Mouse (Mus musculus) left cerebral cortex, adult 18-20 months (tissue): ENCODE measurements at regions not wholly inside any gene's neighbourhood (a gene's known extent, or its start where the extent isn't known, plus 50 kb on each side); places are given as distances from the start of the nearest gene placed in this dataset.
"Not testable (repeated sequence)": the region's sequence is repeated elsewhere in the genome, so short reads cannot be mapped to it uniquely, and the experiment has no call there.

Experiments
- DNase-seq, 2 experiments: peaks; one replicate each; pipeline ENCODE4 v3.0.0; 2021 to 2022; ENCODE audit warnings: low spot score in 2 of 2, mixed read lengths in 1 of 2

DNA sequence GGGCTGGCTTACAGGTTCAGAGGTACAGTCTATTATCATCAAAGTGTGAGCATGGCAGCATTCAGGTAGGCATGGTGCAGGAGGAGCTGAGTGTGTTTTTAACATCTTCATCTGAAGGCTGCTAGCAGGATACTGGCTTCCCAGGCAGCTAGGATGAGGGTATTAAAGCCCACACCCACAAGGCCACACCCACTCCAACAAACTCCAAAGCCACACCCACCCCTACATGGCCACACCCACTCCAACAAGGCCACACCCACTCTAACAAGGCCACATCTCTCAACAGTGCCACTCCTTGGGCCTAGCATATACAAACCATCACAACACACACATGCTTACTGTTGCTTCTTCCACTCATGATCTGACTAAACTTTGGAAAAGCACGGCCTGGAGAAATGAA is 172.5 kb downstream of the Msrb3 start:
- DNase-seq, result no peak

- no peak for DNase-seq
Measured at GRCm38 (mm10) chr10:120721956-120722532, 176.9 kb downstream of the Msrb3 start.

GRCm38 (mm10) chr10:120720981-120721380 is 177.9 kb downstream of the Msrb3 start:
- no peak for DNase-seq

DNA sequence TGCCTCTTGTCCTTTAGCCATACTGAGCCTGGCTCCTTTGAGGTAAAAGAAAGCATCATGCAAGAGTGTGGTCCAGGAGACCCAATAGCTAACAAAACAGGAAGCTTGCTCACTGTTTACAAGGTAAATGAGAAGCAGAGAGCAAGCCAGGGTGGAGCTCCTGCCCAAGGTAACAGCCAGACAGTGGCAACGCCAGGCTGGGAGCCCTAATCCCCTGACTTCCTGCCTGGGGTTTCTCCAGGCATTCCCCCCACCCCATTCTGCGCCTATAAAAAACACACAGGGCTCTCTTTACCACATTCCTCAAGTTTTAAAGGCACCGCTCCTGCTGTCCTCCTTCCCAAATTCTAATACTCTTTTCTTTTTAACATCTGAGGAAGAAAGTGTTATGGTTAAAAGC is 178.8 kb downstream of the Msrb3 start:
- DNase-seq, result no peak

GRCm38 (mm10) chr10:120717159-120717567 is 181.7 kb downstream of the Msrb3 start:
- DNase-seq, result no peak

GRCm38 (mm10) chr10:120716391-120716790 is 182.5 kb downstream of the Msrb3 start:
- no peak for DNase-seq

DNA sequence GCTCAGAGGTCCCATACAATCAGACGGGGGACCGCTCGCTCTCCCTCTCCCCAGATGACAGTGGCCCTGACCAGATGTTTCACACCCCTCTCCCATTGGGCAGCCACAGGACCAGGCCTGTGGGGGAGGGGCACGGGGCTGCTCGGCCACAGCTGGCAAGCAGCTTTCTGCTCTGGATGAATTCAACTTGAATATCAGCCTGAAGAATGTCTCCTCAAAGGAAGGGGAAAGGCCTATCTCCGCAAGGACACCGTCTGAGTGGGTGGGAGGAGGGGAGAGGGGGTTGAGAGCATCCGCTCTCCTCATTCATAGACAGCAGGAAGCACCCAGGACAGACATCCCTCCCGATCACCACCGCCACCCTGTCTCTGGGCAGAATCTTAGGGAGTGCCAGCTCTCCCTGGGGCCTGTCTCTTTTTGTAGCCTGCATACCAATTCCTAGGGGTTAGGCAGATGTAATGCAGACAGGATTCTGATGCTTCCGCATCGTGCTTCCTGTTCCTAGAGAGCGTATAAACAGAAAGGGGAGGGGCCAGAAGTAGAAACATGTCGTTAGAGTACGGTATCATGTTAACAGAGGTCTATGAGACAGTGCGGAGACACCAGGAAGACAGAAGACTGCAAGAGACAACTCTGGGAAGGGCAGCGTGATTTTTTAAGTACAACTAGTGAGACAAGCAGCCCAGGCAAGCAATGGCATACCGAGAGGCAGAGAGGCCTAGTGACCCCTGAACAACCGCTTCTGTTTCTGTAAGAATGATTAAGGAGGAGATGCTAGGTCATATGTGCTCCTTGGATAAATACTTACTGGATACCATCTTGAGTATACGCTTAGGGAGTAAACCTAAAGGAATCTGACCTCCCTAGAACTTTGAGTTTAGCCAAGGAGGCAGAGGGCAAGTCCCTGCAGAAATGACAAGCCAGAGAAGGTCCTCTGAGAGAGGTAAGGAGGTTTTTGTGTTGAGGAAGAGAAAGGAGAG is 190.8 kb downstream of the Msrb3 start:
- DNase-seq, result no peak

DNA sequence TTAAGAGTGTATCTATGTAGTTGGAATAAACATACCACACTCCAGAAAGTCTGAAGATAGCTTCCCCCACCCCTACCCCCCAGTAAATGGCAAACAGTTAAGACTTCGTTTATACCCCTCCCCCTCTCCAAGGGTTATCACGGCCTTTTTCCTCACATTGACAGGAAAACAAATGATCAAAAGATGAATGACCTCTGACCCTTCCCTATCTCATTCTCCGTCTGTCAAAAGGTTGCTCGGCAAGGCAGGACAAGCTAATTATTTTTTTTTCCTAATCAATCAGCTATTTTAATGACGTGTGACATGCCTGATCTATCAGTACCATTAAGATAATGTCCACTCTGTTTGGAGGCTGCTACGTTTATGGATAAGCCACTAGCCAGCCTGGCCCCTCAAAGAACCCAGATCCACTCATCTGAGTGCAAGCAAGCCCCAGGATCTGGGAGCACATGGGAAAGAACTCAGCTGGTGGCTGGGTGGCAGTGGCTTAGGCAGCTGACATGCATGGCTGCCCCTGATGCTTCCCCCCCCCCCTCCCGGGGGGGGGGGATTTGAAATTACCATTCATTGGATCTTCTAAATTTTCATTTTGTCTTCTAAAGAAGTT is 192.1 kb downstream of the Msrb3 start:
- DNase-seq, result no peak

DNA sequence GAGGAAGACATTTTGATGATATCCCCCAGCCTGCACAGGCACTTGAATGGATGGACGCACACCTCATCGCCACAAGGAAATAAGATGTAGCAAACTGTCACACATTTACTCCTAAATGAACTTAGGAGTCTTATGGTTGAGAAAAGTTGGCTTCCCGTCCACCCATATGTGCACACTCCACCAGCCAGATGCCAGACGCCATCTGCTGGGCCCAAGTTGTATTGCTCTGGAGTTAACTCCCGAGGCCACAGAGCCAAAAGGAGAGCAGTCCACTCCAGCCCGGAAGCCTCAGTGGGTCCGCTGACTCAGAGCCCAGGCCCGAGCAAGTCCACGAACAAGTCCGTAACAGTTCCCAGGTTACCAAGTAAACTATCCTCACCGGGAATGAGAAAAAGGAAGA is 197.1 kb downstream of the Msrb3 start:
- DNase-seq, result peak; percentile 80 to 84

DNA sequence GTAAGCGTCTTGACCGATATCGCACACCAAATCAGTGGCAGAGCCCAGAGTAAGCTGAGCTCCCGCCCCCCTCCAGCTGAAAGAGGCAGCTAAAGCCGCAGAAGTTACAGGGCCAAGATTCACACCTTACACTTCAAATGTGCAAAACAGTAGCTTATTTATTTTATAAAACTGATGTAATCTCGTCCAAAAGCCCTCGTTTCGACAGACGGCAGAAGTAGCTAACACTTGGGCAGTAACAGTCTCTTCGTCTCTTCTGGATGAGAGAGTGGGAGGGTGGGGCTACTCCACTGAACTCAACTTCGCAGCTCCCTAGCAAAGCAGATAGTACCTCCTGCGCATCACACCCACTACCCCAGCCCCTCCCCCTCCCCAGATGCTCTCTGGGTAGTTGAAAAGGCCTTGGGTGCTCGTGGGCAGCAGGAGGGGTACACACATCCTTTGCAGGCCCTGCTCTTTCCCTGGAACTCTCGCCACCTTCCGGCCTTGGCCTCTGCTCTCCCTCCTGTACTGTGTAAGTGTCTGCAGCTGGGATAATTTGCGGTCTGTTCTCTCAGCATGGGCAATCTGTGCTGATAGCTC is 201.5 kb downstream of the Msrb3 start:
- DNase-seq, result no peak

- no peak for DNase-seq
Measured at GRCm38 (mm10) chr10:120696481-120696880, 202.4 kb downstream of the Msrb3 start.

GRCm38 (mm10) chr10:120694472-120694871 is 204.4 kb downstream of the Msrb3 start:
- DNase-seq, result no peak

GRCm38 (mm10) chr10:120691451-120691850 is 207.4 kb downstream of the Msrb3 start:
- no peak for DNase-seq

GRCm38 (mm10) chr10:120686123-120686522 is 209.9 kb upstream of the Hmga2 start:
- DNase-seq, result peak in 1 of 2 experiments; percentile 5

DNA sequence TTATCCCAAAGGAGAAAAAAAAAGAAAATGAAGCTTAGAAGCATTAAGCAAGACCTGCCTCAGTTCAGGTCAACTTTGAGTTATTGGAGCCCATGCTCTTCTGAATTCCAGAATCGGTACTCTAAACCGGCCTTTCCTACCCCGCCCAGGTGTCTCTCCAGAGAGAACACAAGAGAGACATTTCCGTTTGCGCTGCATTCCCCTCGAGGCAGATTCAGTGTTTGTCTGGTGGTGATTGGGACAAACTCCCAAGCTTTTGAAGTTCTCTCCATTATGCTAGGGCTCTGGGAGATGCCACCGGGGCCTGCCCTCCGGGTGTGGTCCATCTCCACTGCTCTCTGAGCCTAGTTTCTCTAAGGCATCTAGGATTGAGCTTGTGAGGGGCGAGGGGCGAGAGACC is 205.8 kb upstream of the Hmga2 start:
- DNase-seq, result no peak

GRCm38 (mm10) chr10:120679982-120680381 is 203.7 kb upstream of the Hmga2 start:
- DNase-seq, result no peak

- DNase-seq, result no peak
Measured at GRCm38 (mm10) chr10:120678277-120678676, 202.0 kb upstream of the Hmga2 start.

- no peak for DNase-seq
Measured at GRCm38 (mm10) chr10:120675369-120675768, 199.1 kb upstream of the Hmga2 start.

- no peak for DNase-seq
Measured at GRCm38 (mm10) chr10:120674321-120675045, 198.2 kb upstream of the Hmga2 start.

DNA sequence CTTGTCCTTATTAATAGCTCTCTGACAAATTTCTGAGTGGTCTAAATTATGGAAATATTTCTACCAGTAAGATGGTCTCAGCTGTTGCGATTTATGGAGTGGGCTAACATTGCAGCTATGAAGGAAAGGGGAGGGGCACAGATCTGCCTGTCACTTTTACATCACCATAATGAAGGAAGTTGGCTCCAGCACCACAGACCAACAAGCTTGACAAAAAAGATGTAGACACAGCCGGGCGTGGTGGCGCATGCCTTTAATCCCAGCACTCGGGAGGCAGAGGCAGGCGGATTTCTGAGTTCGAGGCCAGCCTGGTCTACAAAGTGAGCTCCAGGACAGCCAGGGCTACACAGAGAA is 191.4 kb upstream of the Hmga2 start:
- not testable (repeated sequence) for DNase-seq
